Mouse (Mus musculus): ENCODE results near the gene Usp42. TPM values are rescaled to one million over a fixed set of nuclear protein-coding genes. Genes with fewer than 3 reads are reported as not detected.

Gene Usp42
- total RNA-seq, 2 experiments from 2014 or later, result 25.2 to 25.4 TPM

- intact Hi-C loops (cut with DNase I), result no loop called here
- H3K27ac ChIP-seq, result no peak overlapping the region
- TF ChIP-seq CTCF (IDR thresholded peaks at IDR 0.05), result no peak
- no peak overlapping the region for H3K4me3 ChIP-seq
- no peak for DNase-seq (ENCODE audit: extremely low spot score in 1 of 2, low spot score in 2 of 2)
Measured at GRCm38 (mm10) chr5:143666015-143666414, 66.1 kb downstream of the Usp42 start.

- Histone ChIP-seq H3K4me3 (no peak overlapping the region), H3K27ac (no peak overlapping the region)
- TF ChIP-seq CTCF (IDR thresholded peaks at IDR 0.05), result no peak
- DNase-seq (ENCODE audit: extremely low spot score in 1 of 2, low spot score in 2 of 2), result no peak
- intact Hi-C loops (cut with DNase I), result no loop called here
Measured at GRCm38 (mm10) chr5:143665561-143665960, 66.5 kb downstream of the Usp42 start.

DNA sequence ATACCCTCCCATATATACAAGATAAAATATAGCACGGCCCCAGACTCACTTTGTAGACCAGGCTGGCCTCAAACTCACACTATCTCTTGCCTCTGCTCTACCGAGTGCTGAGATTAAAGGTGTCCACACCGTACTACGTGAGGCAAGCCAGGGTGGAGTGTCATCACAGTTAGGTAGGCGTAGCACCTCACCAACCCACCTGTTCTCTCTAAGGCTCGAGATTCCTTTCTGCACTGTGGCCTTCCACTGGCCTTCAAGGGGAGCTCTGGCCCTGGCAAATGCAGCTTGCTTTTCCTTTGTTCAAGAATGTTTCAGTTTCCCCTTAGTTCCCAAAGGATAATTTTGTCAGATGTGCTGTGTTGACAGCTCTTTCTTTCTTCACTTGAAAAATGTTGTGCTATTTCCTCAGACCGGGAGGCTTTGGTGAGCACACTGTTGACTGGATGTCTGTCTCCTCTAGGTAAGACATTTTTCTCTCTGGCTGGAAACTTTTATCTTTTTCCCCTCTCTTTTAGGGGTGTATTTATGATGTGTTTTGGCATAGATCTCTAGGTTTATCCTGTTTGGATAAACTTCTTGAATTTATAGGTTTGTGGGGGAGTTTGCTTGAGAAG lies 68.9 kb downstream of the Usp42 start:
- intact Hi-C loops (cut with DNase I), result no loop called here
- H3K27ac ChIP-seq, result no peak overlapping the region; the same call in 1 of the 2 replicates
- no peak overlapping the region for H3K4me3 ChIP-seq
- no peak for DNase-seq (ENCODE audit: extremely low spot score in 1 of 2, low spot score in 2 of 2)
- no peak for TF ChIP-seq CTCF (IDR thresholded peaks at IDR 0.05)

Other genes with a start within 250 kb of the Usp42 start
- gene Rac1, start 204.2 kb downstream of the Usp42 start, total RNA-seq (2021), result 100 to 1,000 TPM; 344 to 351 TPM
- gene Cyth3, start 109.8 kb downstream of the Usp42 start, total RNA-seq (2021), result 10 to 100 TPM; 36.7 to 36.9 TPM
- gene Eif2ak1, start 85.5 kb upstream of the Usp42 start, total RNA-seq (2021), result 10 to 100 TPM; 43.6 to 48.3 TPM
- gene Ankrd61, start 165.4 kb upstream of the Usp42 start, total RNA-seq (2021), result not detected
- 10 to 100 TPM; 30.0 to 32.6 TPM for gene Aimp2, start 177.6 kb upstream of the Usp42 start, total RNA-seq (2021)
- gene Pms2, start 177.7 kb upstream of the Usp42 start, total RNA-seq (2021), result 10 to 100 TPM; 17.0 to 19.2 TPM
- 1 to 10 TPM in 1 of 2 experiments, not detected in 1; 2.9 TPM for gene Gm42421, start 195.9 kb upstream of the Usp42 start, total RNA-seq (2021)
- gene Rsph10b, start 200.8 kb upstream of the Usp42 start, total RNA-seq (2021), result 1 to 10 TPM; 4.0 to 6.0 TPM

Measured in left cerebral cortex, adult 2 months (tissue).